Mouse (Mus musculus) liver, adult (tissue): ENCODE results near the gene Pnpla5.

Experiments used
- GATA4 ChIP-seq: IDR thresholded peaks from 2 replicates; pipeline ENCODE4 v1.6.1; 2014; ENCODE audit warnings: mild to moderate bottlenecking, low read length; ENCODE audit not compliant: insufficient replicate concordance

Pnpla5 gene

DNA sequence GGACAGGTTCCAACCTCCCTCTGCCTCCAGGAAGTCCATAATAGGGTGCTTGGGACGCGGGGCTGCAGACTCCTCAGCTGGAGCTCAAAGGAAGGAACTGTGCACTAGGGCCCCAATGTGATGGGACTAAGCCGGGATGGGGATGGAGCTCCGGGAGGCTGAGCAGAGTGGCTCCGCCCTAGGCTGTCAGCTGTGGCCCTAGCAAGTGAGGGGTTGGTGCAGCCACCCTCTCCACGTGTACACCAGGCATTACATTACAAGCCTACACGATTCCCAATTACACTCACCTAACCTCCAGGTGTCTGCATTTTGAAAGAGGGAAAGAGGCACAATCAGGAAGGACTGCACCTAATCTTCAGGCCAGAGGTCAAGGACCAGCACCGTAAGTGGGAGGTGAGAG, at the start of gene Pnpla5:
TSS of gene Pnpla5 (minus strand) at position 101 of the 400 bp plus-strand sequence.
- TF ChIP-seq GATA4: no peak

DNA sequence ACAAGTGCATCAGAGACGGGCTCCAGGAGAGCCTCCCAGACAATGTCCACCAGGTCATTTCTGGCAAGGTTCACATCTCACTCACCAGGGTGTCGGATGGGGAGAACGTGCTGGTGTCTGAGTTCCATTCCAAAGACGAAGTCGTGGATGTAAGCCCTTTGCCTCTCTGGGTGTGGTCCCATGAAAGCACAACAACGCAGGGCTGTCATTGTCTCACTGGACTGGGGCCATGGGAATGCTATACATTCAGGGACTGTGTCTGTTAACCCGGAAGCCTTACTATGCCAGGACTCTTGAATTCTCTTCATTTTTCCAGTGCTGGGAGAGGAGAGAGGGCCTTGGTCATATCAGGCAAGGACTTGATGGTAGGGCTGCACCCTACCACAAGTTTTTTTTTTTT, 48.2 kb upstream of the Pnpla5 start:
- no peak for TF ChIP-seq GATA4

DNA sequence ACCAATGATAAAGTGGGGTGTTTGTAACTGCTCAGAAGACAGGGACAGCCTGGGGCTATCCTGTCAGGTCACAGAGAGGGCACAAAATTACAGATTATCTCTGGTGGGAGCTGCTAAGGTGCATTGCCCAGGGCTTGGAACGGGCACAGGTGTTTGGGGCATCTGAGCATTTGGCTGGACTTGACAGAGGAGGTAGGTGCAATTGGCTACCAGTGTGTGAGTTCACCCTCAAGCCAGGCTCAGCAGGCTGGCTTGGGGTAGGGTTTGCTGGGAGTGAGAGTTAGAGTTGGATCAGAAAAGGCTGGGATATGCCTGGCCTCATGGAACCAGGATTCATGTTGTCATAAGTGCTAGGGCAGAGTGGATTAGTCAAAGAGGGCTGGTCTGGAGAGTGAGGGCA, 46.5 kb upstream of the Pnpla5 start:
- TF ChIP-seq GATA4: no peak

DNA sequence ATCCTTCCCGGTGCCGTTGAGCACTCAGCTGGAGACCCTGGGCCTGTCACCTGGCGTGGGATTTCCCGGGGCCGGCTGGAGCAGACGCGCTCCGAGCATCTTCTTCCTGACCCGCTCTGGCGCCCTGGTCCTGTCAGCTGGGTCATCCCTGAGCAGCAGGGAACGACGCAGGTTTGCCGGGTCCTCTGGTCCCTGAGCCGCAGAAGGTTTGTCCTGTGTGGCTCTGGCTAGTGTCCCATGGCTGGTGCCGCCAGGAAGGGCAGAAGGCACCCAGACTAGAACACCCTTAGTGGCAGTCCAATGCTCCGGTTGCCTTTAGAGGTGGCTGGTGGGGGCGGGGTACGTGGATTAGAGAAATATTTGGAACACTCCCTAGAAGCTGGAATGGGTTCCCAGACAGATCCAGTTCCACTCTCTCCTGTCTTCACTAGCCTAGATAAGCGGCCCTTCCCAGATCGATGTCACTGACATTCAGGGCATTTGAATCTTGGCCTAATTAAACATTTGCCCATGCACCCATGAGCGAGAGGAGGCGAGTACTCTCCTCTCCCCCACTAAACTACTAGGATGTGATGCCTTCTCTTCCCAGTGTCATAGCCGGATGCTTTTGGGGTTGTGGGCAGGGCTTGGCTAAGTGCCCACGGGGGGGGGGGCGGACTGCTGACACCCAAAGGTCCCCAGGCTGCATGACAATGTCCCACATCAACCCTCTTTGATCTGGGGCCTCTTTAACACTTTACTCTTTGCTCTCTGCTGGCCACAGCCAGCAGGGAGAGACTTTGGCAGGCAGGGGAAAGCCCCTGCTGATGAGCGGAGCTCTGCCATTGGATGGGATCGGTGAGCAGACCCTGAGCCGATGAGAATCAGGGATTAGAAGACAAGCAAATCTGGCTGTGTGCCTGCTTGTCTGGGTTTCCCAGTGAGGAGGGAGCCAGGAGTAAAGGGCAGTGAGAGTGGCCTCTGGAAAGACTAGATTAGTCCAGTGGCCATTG, 45.5 kb upstream of the Pnpla5 start:
- TF ChIP-seq GATA4: peak; percentile 88; the same call in 1 of the 2 replicates

DNA sequence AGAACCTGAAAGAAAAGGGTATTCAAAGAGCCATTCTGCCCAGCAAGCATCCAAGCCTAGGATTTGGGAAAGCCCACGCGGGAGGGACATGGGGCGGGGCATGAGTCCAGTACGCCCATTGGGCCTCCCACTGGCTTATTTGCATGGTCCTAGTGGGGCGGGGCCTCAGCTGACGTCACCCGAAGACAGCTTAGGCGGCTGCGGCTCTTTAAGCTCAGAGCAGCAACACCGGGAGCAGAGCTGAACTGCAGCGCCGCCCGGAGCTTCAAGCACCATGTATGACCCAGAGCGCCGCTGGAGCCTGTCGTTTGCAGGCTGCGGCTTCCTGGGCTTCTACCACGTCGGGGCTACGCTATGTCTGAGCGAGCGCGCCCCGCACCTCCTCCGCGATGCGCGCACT, 44.6 kb upstream of the Pnpla5 start, which contains the start of gene Pnpla3:
TSS of gene Pnpla3 (plus strand) at position 238 of the 400 bp plus-strand sequence.
- no peak for TF ChIP-seq GATA4

DNA sequence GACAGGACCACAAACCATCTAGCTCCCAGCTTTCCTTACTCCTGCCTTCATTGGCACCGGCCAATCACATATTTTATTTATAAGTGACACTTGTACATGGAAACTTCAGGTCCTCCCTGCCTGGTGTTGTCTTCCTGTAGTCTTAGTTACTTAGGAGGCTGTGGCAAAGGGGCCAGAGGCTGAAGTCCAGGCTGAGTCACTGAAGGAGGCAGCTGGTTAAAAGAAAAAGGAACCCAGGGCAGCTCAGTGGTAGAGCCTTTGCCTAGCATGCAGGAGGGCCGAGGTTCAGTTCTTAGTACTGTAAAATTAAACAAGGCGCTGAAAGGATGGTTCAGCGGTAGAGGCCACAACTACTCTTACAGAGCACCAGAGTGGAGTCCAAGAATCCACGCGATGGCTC, 43.8 kb upstream of the Pnpla5 start:
- no peak for TF ChIP-seq GATA4

DNA sequence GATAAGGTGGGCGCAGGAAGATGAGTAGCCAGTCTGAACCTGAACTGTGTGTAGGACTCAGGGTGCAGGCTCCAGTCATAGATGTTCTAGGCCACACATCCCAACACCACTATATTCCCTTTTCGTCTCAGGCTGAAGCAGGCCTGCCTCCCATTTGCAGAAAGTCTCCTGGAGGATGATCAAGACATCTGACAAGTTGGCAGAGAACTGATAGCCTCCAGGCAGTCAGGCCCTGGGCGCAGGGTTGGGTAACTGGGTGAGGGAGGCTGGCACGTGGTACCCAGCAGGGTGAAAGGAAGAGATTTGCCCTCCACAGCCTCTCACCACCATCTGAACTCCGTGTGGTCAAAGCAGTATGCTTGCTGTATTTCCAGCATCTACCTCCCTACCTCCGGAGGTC, 38.9 kb upstream of the Pnpla5 start:
- no peak for TF ChIP-seq GATA4

DNA sequence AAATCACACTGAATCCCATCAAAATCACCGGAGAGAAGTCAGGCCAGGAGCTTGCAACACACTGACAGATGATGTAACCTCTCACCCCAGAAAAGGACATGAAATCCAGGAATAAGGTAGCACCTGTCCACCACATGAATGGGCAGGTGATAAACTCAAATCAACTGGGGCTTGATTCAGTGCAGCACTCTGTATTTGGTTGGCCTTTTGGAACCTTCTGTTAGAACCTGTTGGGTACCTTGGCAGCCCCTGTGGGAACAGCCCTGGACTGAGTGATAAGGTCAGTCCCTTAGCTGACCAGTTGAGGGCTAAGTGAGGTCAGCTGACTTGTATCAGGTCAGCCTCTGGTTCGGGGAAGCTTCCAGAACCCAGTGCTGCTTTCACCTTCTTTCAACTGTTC, 33.2 kb upstream of the Pnpla5 start:
- TF ChIP-seq GATA4: peak; percentile 79; the same call in 1 of the 2 replicates

DNA sequence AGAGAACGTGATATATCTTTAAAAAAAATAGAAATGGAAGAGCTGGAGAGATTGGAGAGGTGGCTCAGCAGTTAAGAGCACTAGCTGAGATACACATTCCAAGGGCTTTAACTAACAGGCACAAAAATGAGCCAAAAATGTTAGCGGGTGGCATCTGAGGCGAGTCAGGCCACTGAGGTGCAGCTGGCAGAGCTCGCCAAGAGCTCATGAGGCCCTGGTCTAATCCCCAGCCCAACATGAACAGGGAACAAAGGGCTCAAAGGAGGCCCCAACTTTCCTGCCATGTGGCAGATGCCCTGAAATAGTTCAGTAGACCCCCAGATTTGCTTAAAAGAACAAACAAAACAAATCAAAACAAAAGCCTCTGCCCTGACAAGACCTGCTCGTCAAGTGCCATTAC, 18.0 kb upstream of the Pnpla5 start:
- no peak for TF ChIP-seq GATA4

DNA sequence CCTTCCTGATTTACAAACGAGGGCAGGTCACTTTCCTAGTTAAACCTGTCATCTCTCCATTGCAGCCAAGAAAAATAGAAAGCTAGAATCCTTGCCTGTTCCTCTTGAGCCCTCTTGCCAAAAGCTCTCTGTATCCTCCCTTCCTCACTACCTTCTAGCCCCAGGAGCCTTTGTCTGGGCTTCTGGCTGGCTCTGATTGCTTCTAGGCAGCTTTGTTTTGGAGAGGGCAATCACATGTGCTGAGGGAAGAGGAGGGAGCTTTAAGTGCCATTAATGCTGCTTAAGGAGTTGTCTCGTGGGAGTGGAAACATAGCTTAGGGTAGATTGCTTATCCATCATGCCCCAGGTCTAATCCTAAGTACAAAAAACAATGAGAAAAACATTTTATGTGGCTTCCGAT, 17.1 kb upstream of the Pnpla5 start:
- no peak for TF ChIP-seq GATA4

DNA sequence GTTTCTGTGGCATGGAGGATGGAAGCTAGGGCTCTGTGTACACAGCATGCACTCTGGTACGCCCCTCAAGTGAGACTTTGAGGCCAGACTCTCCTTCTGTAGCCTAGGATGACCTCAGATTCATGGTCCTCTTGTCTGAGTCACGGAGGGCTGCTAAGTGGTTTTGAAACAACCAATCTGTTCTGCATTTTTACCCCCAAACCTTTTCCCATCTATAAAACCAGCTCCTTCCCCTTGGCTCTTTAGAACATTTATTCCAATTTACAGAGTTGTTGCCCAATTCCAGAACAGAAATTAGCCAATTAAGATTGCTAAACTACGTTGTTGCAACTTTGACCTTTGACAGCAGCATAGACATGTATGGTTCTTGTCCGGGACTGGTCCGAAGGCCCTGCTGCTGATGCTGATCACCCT, 16.6 kb upstream of the Pnpla5 start:
- TF ChIP-seq GATA4: no peak

DNA sequence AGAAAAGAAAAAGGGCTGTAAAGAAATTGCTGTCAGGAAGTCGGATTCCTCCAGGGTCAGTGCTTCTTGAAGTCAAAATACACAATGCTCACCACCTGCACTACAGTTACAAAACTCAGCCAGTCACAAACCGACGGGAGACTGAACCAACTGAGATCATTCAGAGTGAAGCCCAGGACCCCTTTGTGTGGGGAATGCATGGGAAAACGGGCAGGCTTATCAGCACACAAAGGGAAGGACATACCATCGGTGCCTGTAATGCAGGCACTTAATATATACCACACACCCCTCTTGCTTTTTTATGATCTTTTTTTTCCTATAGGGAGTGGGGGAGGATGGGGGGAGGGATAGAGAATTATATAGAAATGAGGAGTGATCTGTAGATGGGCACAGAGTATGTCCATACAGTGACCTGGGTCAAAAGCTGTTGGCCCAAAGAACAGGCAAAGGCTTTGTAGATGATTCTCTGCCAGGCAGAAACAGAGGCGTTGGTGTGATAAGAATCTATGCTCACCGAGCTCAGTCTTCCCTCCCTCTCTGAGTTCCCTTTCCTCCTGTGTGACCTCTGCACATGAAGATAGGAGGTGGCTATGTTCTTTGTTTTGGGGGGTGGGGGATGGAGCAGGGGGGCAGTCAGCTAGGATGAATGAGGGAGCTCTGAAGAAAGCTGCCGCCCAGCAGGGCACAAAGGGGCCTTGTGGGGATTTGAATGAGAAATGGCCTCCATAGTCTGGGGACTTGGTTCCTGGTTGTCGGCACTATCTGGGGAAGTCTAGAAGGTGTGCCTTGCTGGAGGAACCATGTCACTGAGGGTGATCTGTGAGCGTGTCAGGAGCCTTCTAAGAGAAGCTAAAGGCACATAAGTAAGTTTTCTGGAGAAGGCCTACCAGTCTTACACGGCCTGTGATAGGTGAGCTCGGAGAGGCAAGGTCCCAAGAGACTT, 13.8 kb upstream of the Pnpla5 start:
- no peak for TF ChIP-seq GATA4

DNA sequence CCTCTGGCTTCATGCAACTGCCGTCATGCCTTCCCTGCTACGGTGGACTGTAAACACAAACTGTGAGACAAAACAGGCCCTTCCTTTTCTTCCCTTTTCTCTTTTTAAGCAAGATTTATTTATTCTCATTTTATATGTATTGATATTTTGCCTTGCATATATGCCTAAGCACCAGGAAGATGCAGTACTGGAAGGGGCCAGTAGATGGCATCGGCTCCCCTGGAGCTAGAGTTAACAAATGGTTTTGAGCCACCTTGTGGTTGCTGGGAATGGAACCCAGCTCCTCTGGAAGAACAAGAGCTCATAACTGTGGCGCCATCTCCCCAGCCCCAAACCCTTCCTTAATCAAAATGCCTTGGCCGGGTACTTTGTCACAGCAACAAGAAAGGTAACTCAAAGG, 12.5 kb upstream of the Pnpla5 start:
- TF ChIP-seq GATA4: no peak

DNA sequence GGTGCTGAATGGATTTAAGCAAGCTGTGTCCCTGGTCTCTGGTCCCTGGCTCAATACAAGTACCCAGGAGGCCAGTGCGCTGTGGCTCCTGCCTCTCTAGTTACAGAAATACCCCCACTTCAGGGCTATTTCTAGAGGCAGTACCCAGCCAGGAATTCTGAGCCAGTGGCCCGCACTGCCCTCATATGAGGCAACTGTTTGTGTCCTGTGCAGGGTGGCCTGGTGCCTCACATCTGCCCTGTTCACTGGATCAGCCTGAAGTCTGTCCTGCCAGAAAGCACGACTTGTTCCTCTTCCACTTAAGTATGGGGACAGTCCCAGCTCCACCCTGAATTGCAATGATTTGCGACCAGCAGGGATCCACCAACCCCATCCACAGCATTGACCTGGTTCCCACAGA, 10.5 kb upstream of the Pnpla5 start:
- TF ChIP-seq GATA4: no peak

DNA sequence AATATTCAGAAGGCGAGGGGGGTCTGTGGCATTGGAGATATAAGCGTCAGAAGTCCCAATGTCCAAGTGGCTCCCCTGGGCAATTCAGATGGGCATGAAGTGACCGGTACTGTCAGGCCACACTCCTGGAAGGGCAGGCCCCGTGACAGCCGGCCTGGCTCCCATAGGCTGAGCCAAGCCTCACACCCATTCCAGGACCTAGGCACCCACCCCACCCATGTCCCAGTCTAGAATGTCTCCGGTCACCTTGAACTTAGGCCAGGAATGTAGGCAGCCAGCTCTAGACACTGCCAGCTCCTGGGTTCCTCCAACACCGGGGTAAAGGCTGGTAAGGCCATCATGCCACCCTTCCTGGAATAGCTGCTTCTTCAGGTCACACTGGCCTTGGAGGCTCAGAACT, 9.0 kb upstream of the Pnpla5 start:
- TF ChIP-seq GATA4: no peak
